Mouse (Mus musculus) kidney, adult 2 months (tissue): ENCODE results near the gene Btbd19.

ENCODE experiments used
- CTCF ChIP-seq: fragments of 200-500 bp; conservative IDR thresholded peaks from 2 replicates; pipeline ENCODE4 v1.5.1; 2011; ENCODE audit warnings: low read depth, mild to moderate bottlenecking, control low read depth, low read length, moderate library complexity, mixed read lengths; ENCODE audit not compliant: insufficient read depth, insufficient read length
- POLR2A ChIP-seq: fragments of 200-500 bp; IDR thresholded peaks from one replicate; pipeline ENCODE4 v1.6.1; 2011; ENCODE audit warnings: low read depth, low read length, control low read depth

GRCm38 (mm10) chr4:117101218-117101617 lies 24.3 kb downstream of the Btbd19 start:
- TF ChIP-seq CTCF: peak; percentile 40; the same call in 1 of the 2 replicates
- no peak for TF ChIP-seq POLR2A
